Mouse (Mus musculus) kidney, postnatal 25 days (tissue): ENCODE measurements at regions not wholly inside any gene's neighbourhood (a gene's known extent, or its start where the extent isn't known, plus 50 kb on each side); places are given as distances from the start of the nearest gene placed in this dataset.
A peak's percentile ranks its signal among the peaks of the same experiment; 100 is the strongest.

ENCODE experiments used
- DNase-seq, 2 experiments: peaks; one replicate each; pipeline ENCODE4 v3.0.0; 2021; ENCODE audit warnings: mixed read lengths in 2 of 2

DNA sequence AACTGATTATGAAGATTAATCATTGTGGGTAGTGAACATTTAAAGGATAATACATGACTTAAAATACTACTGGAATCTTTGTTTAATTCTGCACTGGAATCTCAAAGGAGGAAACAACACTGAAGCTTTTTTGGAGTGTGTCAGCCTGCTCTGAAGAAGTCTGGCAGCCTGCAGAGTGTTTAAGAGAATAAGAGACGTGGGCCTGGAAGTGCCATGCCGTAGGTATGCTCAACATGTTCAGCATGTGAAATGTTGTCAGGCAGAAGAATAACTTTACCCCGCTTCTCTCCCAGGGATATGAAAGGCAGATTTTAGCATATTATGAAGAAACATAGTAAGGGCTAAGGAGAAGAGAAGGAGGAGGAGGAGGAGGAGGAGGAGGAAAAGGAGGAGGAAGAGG lies 189.6 kb upstream of the Nrp1 start:
- DNase-seq, result no peak

DNA sequence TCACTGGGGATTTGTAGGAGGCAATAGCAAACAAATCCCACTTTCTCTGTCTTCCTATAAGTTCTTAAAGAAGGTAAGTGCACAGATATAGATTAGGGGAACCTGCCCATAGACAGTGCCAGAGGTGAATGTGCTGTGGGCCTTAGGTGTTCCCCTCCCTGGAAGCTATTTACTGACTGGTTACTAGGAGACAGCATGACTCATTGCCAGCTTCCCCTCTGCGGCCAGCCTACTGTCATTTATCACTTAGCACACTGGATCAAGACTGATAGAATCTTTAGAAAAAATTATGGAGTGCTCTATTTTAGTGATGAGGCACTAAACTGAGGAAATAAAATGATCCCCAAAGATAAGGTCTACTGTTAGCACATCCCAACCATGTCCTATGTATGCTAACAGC lies 187.3 kb upstream of the Nrp1 start:
- DNase-seq, result no peak

DNA sequence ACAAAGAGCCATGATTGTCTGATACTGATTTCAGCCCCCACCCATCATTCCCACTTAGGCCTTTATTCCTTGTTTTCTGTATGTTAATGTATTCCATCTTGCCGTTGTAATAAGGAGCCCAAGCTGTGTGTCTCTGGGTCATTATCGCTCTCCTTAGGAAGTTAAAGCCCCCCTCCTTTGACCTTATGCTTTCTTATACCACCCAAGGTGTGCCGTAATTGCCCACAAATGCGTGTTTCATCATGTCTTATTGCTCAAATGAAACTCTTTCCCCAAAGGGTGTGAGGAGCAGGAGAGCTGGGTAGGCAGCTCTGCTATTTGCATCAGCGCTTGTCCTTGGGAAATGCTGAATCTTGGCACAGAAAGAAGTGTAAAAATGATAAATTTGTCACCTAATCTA lies 178.2 kb upstream of the Nrp1 start:
- no peak for DNase-seq

DNA sequence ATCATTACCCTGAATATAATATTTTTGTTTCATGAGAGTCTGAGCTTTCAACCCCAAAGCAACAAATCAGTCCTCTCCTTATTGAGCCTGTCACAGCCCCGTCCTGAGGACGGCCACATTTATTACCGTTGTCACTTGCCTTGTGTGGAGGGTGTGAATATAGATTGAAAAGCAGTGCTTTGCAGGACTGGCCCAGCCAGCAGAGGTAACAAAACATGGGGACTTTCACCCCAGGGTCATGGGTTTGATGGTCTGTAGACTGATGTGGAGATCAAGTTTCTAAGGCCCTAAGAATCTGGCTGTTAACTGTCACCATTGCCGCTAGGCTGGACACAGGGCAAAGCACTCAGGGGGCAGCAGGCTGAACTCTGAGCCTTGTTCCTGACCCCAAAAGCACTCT lies 175.3 kb upstream of the Nrp1 start:
- no peak for DNase-seq

DNA sequence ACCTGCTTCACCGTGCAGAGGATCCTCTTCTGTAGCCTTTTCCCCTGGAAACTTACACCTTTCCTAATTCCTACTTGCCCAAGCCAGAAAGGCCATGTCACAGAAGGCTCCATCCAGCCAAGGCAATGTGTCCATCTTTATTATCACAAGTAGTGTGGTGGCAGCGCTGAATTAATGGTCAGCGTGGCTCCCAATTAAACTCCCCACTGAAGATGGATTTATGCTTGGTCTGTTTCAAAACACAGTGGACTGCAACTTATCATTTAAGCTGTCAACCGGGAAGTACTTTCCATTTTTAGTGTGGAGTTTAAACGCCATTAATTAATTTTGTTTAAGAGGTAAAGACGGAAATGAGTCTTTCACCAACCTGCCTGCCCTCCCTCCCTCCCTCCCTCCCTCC lies 170.1 kb upstream of the Nrp1 start:
- DNase-seq, result no peak

DNA sequence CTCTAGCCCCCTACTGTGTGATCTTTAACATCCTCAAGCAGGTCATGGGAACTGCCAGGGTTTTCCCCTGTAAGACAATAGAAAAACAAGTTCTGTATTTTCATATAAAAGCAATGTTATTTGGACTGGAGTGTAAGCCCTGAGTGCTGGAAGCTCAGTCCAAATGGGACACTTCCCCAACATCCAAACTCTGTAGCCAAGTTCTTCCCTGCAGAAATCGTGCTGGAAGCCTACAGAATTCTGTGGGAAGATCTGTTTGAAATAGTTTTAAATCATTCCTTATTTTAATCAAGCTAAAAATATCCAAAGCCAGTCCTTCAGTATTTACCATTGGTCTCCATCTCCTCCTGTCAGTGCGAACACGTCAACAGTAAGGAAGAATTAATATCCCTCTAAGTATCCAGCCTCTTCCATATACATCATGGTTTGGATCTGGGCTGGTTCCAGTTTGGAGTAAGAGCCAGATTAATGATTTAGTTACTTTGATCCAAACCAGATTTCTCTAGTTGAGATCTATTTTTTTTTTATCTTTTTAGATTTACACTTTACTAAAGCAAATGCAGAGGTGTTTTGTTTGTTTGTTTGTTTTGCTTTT lies 165.0 kb upstream of the Nrp1 start:
- DNase-seq, result no peak

DNA sequence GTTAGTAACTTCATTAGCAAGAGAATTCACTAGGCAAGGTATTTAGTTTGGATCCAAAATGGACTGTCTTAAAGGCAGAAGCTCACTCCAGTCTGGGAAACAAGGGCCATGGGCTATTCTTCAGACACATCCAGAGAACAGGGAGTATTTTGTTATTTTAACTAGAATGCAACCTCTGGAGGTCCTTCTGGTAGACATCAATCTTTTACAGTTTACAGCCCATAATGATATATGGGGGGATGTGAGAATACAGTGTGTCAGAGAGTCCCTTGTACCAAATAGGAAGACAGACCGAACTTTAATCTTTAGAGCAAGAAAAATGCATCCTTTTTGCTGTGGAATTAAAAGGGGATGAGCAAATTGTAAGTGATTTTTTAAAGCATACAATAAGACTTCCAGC lies 157.6 kb upstream of the Nrp1 start:
- no peak for DNase-seq

DNA sequence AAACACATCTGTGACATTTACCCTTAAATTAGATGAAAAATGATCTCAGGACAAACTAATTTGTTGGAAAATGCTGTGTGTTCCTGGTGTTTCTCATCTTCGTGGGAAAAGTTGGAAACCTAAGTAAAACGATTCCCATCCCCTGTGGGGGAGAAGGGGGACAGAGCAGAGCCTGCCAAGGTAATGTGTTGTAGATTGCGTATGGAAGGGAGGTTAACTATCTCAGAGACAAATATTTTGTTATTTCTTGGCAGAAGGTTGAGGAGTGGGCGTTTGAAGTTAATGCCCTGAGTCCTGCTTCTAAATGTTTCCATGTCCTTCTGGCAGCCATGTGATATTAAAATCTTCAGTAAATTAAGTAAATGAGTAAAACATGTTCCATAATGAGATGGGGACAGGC lies 156.8 kb upstream of the Nrp1 start:
- no peak for DNase-seq

DNA sequence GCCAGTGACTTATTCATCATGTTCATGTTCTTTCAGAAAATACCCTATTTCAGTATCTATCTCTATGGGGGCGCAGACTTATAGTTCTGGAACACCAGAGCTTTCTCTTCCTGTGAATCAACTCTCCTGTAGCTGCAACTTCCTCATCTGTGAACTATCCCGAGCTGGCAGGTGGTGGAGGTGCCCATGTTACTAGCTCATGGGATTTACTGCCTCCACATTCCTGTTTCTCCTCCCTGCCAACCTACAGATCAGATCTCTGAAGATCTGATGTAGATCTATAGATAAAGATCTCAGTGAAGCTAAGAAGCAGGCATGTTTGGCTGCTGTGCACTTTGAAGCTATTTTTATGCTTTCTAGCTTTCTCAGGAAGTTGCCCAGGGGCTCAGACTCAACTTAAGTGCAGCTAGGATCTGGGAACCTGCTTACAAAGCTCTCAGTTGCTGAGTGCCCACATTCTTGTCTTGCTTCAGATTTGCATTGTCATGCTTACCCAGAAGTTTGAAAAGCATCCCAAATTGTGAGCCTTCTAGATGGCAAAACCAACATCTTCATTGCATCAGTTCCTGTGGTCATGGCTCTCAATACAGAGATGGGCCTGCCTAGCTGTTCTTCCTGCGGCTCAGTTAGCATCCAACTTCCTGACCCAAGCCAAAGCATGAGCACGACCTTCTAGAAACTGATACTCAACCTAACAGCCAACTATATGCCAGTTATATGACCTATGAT lies 156.1 kb upstream of the Nrp1 start:
- no peak for DNase-seq

DNA sequence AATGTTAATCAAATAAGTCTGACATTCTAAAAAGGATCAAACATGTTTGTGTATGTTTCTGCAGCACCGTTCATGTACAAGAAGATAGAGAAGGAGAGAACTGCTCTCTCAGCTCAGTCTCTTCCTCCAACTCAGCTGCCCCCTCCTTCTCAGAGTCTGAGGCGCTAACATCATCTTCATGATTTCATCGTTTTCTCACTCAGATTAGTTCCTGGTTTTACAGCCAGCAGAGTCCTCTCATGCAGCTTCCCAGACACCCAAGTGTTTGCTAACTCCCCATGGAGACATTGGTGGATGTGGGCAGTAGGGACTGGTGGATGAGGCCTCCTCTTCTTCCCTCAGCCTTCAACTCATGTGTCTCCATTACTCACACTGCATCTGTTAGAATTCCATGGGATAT lies 153.6 kb upstream of the Nrp1 start:
- DNase-seq, result no peak

DNA sequence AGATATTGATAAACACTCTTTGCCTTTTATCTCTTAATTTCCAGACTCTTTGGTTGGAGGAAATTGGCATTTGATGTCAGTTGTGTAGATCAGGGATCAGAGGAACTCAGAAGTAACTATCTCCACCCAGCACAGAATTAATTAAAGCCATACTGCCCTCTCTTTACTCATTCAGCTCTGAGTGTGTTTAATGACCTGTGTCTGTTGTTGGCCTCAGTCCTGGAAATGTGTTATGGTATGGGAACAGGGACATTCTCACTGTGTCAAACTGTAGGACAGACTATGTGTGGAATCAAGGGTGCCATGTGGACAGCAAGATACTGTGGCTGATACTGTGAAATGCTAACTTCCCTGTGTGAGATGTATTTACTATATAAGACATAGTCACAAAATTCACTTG lies 151.3 kb upstream of the Nrp1 start:
- DNase-seq, result peak in 1 of 2 experiments; percentile 23

DNA sequence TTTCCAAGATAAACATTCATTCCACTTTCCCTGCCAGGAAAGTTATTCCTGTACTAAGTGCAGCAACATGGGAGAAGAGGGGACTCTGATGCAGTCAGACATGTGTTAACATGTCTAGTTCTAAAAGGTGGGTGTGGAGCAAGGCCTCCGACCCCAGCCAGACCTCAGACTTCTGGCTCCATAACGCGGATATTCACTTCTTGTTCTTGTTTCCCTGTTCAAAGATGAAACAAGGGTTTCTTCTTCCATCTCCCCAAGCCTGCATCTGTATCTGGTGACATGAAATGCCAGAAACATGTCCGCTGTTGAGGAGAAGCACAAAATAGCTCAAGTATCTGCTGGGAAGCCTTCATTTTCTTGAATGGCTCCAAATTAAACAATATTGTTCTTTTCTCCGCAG lies 147.6 kb upstream of the Nrp1 start:
- no peak for DNase-seq

DNA sequence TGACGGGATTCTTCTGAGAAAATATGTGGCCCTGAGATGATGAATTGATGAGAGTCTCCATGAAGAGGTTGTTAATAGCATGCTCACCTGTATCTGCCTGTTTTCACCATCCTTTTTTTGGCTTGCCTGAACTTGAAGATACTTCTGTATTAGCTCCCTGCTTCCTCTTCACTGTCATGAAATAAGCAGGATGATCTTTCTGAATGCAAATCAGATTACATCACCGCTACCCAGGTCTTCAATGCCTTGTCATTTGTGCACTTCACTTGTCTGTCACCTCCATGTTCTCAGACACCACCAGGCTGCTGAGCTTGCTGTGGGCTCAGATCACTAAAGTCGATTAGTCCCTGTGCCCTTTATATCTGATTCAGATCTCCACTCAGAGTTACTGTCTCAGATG lies 146.2 kb upstream of the Nrp1 start:
- no peak for DNase-seq

DNA sequence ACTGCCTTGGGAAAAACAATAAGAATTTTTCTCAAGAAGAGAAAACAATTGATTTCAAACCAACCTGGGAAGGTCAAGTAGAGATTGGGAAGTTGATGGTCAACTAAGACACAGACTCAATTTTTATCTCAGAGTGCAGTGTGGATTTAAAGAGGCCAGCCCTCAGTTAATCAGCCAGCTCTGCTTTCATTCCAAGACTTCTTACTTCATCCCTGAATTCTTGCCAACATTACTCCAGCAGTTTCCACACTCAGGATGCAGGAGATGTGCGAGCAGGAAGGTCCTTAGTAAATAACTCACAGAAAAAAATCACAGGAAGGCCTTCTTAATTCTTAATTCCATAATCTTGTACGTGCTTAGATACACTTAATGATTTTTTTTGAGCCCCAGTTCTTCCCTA lies 144.1 kb upstream of the Nrp1 start:
- DNase-seq, result no peak

DNA sequence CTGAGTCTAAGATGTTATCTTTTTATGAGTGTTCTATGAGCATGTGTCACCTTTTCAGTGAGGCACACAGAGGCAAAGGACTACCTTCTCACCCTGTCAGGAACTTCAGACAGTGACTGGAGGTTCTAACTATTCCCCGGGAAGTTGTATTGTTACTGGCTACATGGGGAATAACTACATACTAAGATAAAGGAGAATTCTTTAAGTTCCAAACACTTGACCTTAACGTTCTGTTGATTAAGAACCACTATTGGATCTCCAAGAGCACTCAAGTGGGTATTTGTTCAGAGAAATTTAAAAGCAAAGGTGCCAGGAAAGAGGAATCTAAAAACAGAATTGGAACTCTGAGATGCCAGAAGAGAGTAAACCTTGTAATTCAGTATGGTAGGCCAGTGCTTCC lies 139.5 kb upstream of the Nrp1 start:
- no peak for DNase-seq

DNA sequence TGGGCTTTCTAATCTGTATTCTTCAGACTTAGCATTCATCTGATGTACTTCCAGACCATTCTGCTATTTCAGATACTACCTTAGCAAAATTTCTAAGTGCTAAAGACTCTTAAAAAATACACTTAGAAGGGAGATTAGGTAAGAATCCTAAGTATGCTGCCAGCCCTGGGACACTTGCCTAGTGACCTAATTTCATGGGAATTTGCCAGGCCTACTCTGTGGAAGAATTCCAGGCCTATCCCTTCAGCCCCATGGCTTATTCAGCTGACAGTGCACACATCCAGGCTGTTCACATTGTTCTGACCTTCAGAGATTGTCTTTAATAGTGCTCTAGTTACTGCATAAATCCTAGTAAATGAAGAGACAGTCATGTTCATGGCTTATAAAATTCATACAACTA lies 138.9 kb upstream of the Nrp1 start:
- peak in 1 of 2 experiments; percentile 62 for DNase-seq

DNA sequence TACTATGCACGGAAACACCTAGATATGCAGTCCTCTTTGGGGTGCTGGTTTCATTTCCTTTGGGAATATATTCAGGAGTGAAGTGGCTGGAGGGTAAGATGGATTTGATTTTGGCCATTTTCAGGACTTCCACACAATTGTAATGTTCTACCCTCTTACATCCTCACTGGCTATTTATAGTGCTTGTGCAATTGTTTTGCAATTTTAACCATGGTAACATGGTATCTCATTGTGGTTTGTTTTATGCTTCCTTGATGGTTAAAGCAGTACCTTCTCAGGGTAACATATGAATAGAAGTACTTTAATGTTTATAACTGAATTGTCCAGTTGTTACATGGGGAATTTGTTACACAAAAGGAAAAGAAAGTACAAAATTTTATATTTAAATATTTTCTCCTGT lies 135.3 kb upstream of the Nrp1 start:
- no peak for DNase-seq

DNA sequence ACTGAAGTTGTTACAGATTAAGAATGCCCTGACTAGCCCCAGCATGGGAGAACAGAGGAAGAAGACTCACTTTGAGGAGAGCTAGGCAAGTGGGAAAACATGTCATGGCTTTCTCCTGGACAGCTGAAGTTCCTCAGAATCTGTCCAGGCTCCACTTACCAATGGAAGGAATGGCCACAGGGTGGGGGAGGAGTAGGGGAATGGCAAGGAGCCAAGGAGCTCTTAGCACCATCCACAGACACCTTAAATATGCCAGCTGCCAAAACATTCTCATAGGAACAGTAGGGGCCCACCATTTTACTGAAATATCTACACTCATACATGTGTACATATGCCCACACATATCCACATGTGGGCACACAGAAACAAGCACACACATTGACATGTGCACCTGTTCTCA lies 134.9 kb upstream of the Nrp1 start:
- no peak for DNase-seq

DNA sequence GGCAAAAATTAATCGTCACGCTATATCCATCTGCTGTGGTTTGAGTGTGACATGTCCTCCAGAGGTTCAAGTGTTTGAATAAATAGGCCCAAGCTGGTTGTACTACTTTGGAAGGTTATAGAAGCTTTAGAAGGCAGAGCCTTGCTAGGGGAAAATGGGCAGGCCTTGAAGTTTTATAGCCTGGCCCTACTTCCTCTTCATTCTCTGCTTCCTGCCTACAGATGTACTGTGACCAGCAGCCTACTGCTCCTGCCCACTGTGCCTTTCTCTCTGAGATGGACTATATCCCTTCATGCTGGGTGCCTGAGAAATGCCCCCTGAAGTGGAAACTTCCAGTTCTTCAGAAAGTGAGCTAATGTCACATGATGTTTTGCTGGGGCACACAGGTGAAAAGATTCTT lies 133.3 kb upstream of the Nrp1 start:
- no peak for DNase-seq

DNA sequence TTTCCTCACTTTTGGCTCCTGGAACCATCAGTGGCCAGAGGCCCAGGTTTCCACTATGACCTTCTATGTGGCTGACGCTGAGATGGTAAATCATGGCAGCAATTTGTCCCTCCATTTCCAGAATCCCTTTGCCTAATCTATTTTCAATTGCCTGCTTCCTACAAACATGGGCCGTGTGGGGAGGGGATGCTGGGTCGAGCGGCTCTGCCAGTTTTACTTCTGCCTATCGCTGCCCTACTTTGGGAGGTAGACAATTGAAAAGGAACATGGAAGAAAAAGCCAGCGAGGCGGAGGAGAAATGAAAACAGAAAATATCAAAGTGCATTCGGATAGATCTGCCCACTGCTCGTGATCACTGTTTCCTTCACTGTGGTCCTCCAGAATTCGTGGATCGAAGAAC lies 123.3 kb upstream of the Nrp1 start:
- DNase-seq, result no peak

DNA sequence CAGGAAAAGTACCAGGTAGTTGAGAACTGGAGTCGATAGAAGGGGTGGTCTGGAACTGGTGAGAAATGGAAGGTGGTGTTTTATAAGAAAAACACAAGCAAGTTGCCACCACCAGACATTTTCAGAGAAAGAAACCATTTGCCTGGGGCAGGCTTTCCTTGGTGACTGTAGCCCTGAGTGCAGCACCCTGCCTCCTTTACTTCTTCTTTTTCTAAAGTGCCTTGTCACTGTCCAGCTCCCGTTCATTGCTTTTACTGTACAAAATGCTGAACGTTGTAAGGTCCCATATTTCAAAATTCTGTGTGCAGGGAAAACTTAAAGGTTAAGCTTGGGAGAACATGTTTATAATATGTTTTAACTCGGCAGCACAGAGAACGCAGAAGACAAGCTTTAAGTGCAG lies 122.9 kb upstream of the Nrp1 start:
- no peak for DNase-seq

DNA sequence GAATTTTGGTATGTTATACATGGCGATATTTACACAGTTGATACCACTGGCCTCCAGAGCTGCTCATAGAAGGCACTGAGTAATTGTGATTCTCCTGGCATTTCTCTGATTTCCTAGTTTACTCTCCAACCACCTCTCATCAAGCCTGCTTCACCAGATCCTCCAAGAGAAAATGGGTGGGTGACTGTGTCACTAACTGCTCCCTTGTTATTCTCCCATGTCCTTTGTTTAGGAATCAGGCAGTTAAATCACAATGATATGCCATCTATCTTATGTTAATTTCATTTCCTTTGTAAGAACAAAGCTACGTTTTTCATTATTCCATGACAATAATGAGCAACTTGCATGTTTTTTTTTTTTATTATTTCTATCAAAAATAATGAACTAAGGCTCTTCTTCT lies 122.3 kb upstream of the Nrp1 start:
- DNase-seq, result no peak

DNA sequence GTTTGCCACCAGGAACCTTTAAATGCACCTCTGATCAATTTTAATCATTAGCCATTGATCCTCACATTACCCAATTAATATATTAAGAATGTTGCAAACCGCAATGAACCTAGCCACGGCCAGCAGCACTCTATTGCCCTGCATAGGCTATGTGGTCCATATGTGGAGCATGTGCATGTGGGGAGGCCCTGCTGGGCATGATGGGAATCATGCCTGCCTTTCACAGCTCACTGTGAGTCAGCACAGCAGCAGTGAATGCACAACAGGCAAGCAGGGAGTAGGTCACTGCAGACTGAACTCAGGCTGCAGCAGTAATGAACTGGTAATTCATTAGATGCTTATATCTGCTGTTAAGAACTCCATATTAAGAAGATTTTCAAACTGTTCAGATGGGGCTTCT lies 119.5 kb upstream of the Nrp1 start:
- DNase-seq, result no peak

DNA sequence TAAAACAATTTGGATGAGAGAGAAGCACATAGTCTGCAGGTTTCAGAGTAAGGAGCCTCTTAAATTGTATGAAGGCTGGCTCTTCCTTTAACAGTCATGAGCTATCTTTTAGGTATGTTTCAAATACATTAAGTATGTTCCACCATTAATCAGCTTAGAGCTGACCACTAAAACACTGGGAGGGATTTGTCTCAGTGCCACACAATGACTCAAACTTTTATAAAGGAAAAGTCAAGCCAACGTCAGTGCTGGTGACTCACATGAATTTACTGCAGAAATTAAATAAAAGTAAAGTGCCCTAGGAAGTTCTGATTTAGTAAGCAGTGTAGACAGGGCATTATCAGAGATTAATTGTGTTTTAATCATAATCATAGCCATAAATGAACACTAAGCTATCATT lies 118.6 kb upstream of the Nrp1 start:
- no peak for DNase-seq

DNA sequence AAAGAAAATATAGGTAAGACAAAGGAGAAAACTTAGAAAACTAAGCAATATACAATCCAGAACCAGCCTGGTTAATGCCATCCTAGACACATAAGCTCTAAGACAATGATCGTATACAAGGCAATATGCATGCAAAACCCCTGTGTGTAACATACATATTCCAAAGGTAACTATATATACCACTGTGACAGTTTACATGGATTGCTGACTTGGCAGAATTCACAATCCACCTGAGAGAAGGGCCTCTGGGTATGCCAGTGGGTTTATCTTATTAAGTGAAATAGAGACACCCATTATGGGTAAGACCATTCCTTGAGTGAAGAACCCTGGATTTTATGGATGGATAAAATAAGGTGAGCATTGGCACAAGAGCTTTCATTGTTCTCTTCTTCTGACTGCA lies 117.2 kb upstream of the Nrp1 start:
- DNase-seq, result no peak
